Mouse (Mus musculus): ENCODE data around the gene Flt3. TPM values are rescaled to one million over a fixed set of nuclear protein-coding genes. Genes with fewer than 3 reads are reported as not detected.

Gene Flt3
- polyA plus RNA-seq, 1 experiment from 2014 or later = 0.13 TPM

DNA sequence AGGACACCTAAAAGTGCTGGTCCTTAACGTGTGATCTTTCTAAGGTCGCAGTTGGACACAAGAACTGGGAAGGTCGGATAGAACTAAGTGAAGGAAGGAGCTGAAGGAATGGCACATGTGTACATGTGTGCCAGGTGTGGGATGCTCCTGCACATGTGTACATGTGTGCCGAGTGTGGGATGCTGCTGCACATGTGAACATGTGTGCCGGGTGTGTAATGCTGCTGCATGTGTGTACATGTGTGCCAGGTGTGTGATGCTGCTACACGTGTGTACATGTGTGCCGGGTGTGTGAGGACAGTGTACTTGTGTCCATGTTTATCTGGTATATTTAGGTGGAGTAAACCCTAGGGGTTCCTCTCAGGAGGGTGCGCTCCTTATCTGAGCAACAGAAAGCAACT is 32.6 kb upstream of the Flt3 start:
- Histone ChIP-seq H3K4me2 (replicated peaks) (0 out of 2 replicates have a peak overlapping the region, but pooled peaks have one; percentile 30), H3K27ac (no peak overlapping the region), H3K4me1 (peaks cover 43% of the 10 kb centered on the region), H3K36me3 (0 out of 2 replicates have a peak, but pooled peaks cover 4% of the 10 kb centered on the region), H3K27me3 (no peaks in the 10 kb centered on the region), H3K4me3 (no peak overlapping the region), H3K9ac (no peak overlapping the region), H3K9me3 (replicated peaks) (no peaks in the 10 kb centered on the region)
- ATAC-seq (ENCODE audit: low FRiP score) = no peak
- 93% methylated on average over 8 of the region's 8 CpGs for WGBS

DNA sequence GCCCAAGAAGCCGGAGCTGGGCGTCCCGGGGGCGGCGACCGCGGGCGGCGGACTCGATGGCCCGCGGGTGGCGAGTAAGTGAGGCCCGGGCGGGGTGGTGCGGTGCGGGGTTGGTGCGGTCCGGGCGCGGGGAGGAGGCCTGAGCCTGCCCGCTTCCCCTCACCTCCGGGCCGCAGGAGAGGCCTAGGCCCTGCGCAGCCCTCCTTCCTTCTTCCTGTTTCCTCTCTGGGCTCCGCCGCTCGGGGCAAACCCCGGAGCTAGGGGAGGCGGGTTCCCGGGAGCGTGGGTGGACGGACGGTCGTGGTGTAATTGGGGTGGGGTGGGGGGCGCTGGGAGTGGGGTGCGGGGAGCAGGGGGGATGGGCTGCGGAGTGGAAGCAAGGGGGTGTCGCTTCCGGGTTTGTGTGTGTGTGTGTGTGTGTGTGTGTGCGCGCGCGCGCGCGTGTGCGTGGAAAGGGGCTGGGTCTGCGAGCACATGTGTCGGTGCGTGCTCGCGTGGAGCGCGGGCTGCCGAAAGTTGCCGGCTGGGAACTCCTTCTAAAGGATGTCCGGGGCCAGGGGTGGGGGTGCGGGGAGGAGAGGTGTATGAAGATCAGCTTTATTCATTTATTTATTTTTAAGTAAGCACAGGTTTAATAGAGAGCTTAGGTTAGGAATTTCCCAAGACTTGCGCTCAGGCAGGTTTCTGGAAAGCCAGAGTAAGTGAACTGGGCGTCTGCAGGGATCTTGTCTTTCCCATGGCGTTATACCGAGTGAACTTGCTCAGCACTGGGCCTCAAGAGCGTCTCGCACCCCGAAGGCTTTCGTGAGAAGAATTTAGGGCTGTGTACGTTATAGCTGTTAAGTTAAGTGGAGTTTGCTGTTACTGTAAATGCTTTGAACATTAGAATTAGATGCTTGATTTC is 30.9 kb upstream of the Flt3 start:
- no peaks in the 10 kb centered on the region for H3K27me3 ChIP-seq
- peak overlapping the region; percentile 77 for H3K4me2 ChIP-seq (replicated peaks)
- WGBS = under 1% methylated on average over 52 of the region's 68 CpGs
- peak overlapping the region; percentile 99 for H3K27ac ChIP-seq
- H3K36me3 ChIP-seq = 0 out of 2 replicates have a peak, but pooled peaks cover 4% of the 10 kb centered on the region
- peak overlapping the region; percentile 98 for H3K9ac ChIP-seq
- peak overlapping the region; percentile 99 for H3K4me3 ChIP-seq
- peak; percentile 70 for ATAC-seq (ENCODE audit: low FRiP score)
- peaks cover 38% of the 10 kb centered on the region for H3K4me1 ChIP-seq
- no peaks in the 10 kb centered on the region for H3K9me3 ChIP-seq (replicated peaks)

DNA sequence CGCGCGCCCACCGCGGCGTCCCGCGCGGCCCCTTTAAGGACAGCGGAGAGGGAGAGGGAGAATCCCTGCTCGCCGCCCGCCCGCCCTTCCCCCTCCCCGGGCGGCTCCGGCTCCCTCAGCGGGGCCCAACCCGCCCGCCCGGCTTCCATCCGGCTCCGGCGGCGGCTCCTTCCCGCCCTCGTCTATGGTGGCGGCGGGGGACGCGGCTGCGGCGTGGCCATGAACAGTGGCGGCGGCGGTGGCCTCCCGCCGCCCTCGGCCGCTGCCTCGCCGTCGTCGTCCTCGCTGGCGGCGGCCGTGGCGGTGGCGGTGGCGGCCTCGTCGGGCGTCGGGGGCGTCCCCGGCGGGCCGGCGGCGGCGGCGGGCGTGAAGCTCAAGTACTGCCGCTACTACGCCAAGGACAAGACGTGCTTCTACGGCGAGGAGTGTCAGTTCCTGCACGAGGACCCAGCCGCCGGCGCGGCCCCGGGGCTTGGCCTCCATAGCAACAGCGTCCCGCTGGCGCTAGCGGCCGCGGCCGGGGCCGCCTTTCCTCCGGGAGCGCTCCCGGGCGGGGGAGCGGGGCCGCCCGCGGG is 30.2 kb upstream of the Flt3 start:
- Histone ChIP-seq H3K9me3 (replicated peaks) (no peaks in the 10 kb centered on the region), H3K4me3 (peak overlapping the region; percentile 99), H3K27ac (peak overlapping the region; percentile 99), H3K27me3 (no peaks in the 10 kb centered on the region), H3K4me1 (peaks cover 33% of the 10 kb centered on the region), H3K36me3 (0 out of 2 replicates have a peak, but pooled peaks cover 4% of the 10 kb centered on the region), H3K9ac (peak overlapping the region; percentile 98), H3K4me2 (replicated peaks) (peak overlapping the region; percentile 77)
- under 1% methylated on average over 58 of the region's 91 CpGs for WGBS
- peak; percentile 90 for ATAC-seq (ENCODE audit: low FRiP score)

DNA sequence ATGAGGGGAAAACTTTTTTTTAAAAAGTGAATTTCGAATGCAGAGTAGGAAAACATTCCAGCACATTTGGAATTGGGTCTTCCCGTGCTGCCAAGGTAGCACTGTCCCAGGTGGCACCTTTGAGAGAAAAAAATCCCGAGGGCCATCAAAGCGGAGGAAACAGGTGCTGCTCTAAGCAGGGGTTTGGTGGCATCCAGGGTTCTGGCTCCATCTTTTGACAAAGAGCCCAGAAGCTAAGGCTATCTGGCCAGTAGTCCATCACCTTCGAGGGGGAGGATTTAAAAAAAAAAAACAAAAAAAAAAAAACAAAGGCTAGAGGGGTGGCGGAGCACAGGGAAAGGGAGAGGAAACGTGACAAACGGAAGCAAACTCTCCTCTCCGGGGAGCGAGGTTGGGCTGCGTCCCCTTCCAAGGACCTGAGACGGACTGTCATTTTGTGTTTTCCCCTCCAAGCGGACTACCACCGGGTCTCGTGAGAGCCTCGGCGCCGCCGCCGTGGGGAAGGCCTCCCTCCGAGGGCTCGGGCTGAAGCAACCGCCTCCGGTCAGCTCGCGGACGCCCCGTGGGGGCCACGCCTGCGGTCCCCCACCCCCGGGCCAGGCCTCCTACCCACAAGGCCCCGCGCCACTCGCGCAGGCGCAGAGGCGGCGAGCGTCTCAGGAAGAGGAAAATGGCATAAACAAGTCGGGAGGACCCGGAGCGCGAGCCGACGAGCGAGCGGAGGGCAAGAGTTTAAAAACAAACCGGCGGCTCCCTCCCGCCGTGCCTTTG is 29.4 kb upstream of the Flt3 start, which contains the start of gene Pan3:
TSS of gene Pan3 (plus strand) at position 627 of the 771 bp plus-strand sequence.
- H3K4me3 ChIP-seq = peak within 1 kb of the TSS; percentile 99
- peak; percentile 90 for ATAC-seq (ENCODE audit: low FRiP score)
- peak within 1 kb of the TSS; percentile 98 for H3K9ac ChIP-seq
- no peaks in the 10 kb centered on the region for H3K27me3 ChIP-seq
- no peaks in the 10 kb centered on the region for H3K9me3 ChIP-seq (replicated peaks)
- peak within 1 kb of the TSS; percentile 99 for H3K27ac ChIP-seq
- under 1% methylated on average over 50 of the region's 51 CpGs for WGBS
- peaks cover 27% of the 10 kb centered on the region for H3K4me1 ChIP-seq
- 0 out of 2 replicates have a peak, but pooled peaks cover 4% of the 10 kb centered on the region for H3K36me3 ChIP-seq
- peak within 1 kb of the TSS; percentile 77 for H3K4me2 ChIP-seq (replicated peaks)

DNA sequence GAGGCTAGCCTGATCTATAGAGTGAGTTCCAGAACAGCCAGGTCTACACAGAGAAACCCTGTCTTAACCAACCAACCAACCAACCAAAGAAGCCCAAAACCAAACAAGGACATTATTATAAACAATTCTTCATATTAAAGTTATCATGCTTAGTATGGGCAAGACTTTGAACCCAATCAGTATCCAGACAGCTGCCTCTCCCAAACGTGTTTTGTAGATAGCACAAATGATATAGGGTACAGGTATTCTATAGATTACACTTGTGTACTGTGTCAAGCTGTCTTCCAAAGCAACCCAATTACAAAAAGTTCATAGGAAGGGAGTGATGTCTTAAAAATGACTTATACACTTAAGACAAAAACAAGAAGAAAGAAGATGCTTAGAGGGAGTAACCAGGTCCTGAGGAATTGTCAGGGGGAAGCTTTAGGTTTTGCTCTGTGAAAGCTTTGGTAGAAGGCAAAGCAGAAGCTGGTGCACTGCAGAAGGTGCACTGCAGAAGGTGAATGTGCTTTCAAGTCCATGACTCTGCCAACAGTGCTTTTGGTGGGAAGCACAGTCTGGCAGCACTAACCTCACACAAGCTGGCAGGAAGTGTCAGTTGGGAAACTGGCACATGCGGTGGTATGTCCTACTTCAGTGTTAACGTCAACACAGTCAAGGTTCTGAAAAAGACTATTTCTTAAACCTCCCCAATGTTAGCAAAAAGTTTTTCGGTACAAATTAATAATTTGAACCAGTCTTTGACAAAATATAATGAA is 25.9 kb upstream of the Flt3 start:
- Histone ChIP-seq H3K9ac (no peak overlapping the region), H3K9me3 (replicated peaks) (no peaks in the 10 kb centered on the region), H3K27ac (no peak overlapping the region), H3K4me2 (replicated peaks) (no peak overlapping the region), H3K4me3 (no peak overlapping the region), H3K36me3 (no peaks in the 10 kb centered on the region), H3K27me3 (no peaks in the 10 kb centered on the region), H3K4me1 (peaks cover 9% of the 10 kb centered on the region)
- ATAC-seq (ENCODE audit: low FRiP score) = no peak
- WGBS = 77% methylated on average over 4 of the region's 4 CpGs

DNA sequence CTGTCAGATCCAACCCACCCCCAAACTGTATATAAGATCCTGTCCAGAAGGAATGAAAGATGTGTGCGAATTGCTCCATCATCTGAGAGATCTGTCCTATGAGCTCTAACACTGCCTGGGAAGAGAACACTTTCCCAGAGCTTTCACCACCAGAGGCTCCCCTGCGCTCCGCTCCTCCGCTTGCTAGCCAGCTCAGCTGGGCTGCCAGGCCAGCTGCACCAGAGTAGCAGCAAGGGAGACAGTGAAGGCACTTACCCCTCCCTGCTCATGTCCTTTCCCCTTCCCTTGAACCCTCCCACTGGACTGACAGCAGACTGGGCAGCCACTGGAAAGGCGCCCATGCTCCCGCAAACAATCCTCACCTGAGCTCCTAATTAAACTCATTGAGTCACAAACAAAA is 23.3 kb upstream of the Flt3 start:
- no peak for ATAC-seq (ENCODE audit: low FRiP score)
- H3K9ac ChIP-seq = no peak overlapping the region
- H3K4me3 ChIP-seq = no peak overlapping the region
- no peaks in the 10 kb centered on the region; the same call in 1 of the 2 replicates for H3K4me1 ChIP-seq
- H3K9me3 ChIP-seq (replicated peaks) = no peaks in the 10 kb centered on the region
- no peaks in the 10 kb centered on the region for H3K27me3 ChIP-seq
- WGBS = 36% methylated on average over 6 of the region's 6 CpGs
- H3K4me2 ChIP-seq (replicated peaks) = no peak overlapping the region
- no peak overlapping the region for H3K27ac ChIP-seq
- H3K36me3 ChIP-seq = no peaks in the 10 kb centered on the region

DNA sequence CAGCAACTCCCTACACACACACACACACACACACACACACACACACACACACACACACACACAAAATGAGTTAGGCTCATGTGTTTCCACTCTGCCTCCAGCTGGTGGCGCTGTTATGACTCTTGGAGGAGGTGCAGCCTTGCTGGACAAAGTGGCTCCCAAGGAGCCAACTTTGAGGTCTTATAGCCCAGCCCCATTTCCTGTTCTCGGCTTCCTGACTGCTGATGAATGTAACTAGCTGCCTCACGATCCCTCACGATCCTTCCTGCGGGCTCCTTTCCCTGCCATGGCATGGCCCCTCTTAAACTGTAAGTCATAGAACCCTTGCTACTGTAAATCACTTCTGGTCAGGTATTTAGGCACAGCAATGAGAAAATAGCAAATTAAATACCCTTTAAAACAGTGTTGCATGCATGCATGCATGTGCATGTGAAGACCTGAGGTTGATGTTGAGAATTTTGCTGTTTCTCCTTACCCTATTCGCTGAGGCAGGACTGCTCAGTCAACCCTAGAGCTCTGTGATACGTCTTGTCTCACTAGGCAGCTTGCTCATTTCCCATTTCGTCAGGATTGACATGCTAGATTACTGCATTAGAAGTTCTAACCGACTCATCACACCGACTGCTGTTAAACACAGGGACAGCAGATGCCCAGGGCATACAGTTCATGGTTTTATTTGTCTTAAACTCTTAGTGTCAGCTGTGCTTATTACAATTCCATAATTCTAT is 18.3 kb upstream of the Flt3 start:
- no peak overlapping the region for H3K4me2 ChIP-seq (replicated peaks)
- ATAC-seq (ENCODE audit: low FRiP score) = no peak
- H3K27ac ChIP-seq = no peak overlapping the region
- H3K9ac ChIP-seq = no peak overlapping the region
- no peaks in the 10 kb centered on the region for H3K4me1 ChIP-seq
- no peaks in the 10 kb centered on the region for H3K36me3 ChIP-seq
- H3K4me3 ChIP-seq = no peak overlapping the region
- H3K9me3 ChIP-seq (replicated peaks) = no peaks in the 10 kb centered on the region
- WGBS = 52% methylated on average over 10 of the region's 10 CpGs
- H3K27me3 ChIP-seq = no peaks in the 10 kb centered on the region

DNA sequence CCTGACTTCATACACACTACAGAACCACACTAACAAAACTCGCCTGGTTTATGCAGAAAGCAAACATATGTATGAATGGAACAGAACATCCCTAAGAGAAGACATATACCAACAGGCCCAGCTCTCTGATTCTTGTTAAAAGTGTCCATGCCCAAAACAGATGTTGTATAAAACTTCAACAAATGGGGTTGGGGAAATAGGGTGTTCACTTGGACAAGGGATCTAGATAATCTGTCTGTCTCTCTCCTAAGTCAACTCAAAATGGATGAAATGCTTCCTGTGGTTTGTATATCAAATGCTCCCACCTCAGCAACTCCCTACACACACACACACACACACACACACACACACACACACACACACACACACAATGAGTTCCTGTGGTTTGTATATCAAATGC is 17.7 kb upstream of the Flt3 start:
- H3K27me3 ChIP-seq = no peaks in the 10 kb centered on the region
- no peak for ATAC-seq (ENCODE audit: low FRiP score)
- no peaks in the 10 kb centered on the region for H3K9me3 ChIP-seq (replicated peaks)
- no peaks in the 10 kb centered on the region for H3K36me3 ChIP-seq
- 84% methylated on average over 1 of the region's 1 CpGs for WGBS
- no peak overlapping the region for H3K27ac ChIP-seq
- H3K4me2 ChIP-seq (replicated peaks) = no peak overlapping the region
- H3K9ac ChIP-seq = no peak overlapping the region
- H3K4me1 ChIP-seq = no peaks in the 10 kb centered on the region
- H3K4me3 ChIP-seq = no peak overlapping the region

DNA sequence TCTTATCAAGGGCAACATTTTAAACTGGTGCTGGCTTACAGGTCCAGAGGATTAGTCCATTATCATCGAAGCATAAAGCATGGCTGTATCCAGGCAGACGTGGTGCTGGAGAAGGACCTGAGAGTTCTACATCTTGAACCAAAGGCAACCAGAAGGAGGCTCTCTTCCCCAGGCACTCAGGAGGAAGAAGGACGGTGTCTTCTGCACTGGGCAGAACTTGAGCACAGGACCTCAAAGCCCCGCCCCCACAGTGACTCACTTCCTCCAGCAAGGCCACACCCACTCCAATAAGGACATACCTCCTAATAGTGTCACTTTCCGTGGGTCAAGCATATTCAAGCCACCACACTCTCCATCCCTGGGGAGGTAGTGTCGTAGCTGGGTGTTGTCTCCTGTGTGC is 10.3 kb upstream of the Flt3 start:
- no peak overlapping the region for H3K9ac ChIP-seq
- H3K27ac ChIP-seq = no peak overlapping the region
- no peak for ATAC-seq (ENCODE audit: low FRiP score)
- no peaks in the 10 kb centered on the region for H3K36me3 ChIP-seq
- H3K4me1 ChIP-seq = no peaks in the 10 kb centered on the region
- no peaks in the 10 kb centered on the region for H3K27me3 ChIP-seq
- H3K4me3 ChIP-seq = no peak overlapping the region
- WGBS = 79% methylated on average over 6 of the region's 6 CpGs
- H3K9me3 ChIP-seq (replicated peaks) = no peaks in the 10 kb centered on the region
- H3K4me2 ChIP-seq (replicated peaks) = no peak overlapping the region

DNA sequence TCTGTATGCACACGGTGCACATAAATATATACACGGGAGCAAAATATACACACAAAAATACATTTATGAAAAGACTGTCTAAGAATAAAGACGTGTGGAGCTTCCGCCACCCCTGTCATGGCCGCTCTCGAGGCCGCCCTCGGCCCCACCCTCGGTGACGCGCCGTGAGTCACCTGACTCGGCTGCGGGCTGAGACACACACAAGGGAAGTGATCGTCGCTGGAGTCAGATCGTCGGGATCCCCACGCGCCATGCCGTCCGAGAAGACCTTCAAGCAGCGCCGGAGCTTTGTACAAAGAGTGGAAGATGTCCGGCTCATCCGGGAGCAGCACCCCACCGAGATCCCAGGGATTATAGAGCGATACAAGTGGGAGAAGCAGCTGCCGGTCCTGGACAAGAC is 8.4 kb upstream of the Flt3 start:
- H3K9me3 ChIP-seq (replicated peaks) = no peaks in the 10 kb centered on the region
- WGBS = 63% methylated on average over 29 of the region's 29 CpGs
- H3K4me3 ChIP-seq = 0 out of 2 replicates have a peak overlapping the region, but pooled peaks have one; percentile 8
- H3K27me3 ChIP-seq = no peaks in the 10 kb centered on the region; the same call in 1 of the 2 replicates
- no peak overlapping the region for H3K27ac ChIP-seq
- ATAC-seq (ENCODE audit: low FRiP score) = no peak
- peak overlapping the region; percentile 25 for H3K4me2 ChIP-seq (replicated peaks)
- H3K9ac ChIP-seq = no peak overlapping the region
- no peaks in the 10 kb centered on the region for H3K36me3 ChIP-seq
- no peaks in the 10 kb centered on the region for H3K4me1 ChIP-seq

DNA sequence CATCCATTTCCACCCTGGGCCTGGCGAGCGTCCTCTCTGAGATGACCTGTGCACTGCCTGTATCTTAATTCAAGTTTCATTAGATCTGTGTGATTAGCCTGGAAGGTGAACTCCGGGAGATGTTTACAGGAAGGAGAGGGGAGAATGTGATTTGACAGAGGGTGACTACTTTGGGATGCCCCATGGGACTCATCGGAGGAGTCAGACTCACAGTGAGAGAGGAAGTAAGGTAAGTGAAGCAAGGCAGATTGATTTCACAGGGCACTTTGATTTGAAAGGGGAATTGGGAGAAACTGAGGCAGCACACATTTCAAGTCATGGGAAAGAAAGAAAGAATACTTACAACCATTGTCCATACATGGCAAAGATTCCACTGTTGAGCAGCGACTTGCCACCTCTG is 5.8 kb upstream of the Flt3 start:
- ATAC-seq (ENCODE audit: low FRiP score) = no peak
- Histone ChIP-seq H3K9ac (no peak overlapping the region), H3K27ac (no peak overlapping the region), H3K4me1 (no peaks in the 10 kb centered on the region), H3K4me3 (no peak overlapping the region), H3K27me3 (peaks cover 8% of the 10 kb centered on the region), H3K9me3 (replicated peaks) (no peaks in the 10 kb centered on the region), H3K4me2 (replicated peaks) (no peak overlapping the region), H3K36me3 (no peaks in the 10 kb centered on the region)
- WGBS = 82% methylated on average over 5 of the region's 5 CpGs
